Mouse (Mus musculus): ENCODE data around the gene Smoc2. TPM values are rescaled to one million over a fixed set of nuclear protein-coding genes. Genes with fewer than 3 reads are reported as not detected.

The Smoc2 gene
- polyA plus RNA-seq, 1 experiment, result 24.6 TPM

- Histone ChIP-seq H3K4me3 (ENCODE audit: control insufficient read depth, low read depth, low read length) (no peak overlapping the region), H3K4me1 (ENCODE audit: control insufficient read depth, insufficient read depth, low read length) (peaks cover 2% of the 10 kb centered on the region), H3K27ac (ENCODE audit: control insufficient read depth, insufficient read depth, low read depth, low read length) (no peak overlapping the region), H3K27me3 (ENCODE audit: control insufficient read depth, insufficient read depth, low read length) (no peaks in the 10 kb centered on the region), H3K36me3 (ENCODE audit: control insufficient read depth, insufficient read depth, low read length) (no peaks in the 10 kb centered on the region)
- TF ChIP-seq POLR2A (IDR thresholded peaks at IDR 0.05; ENCODE audit: control insufficient read depth, low read depth, low read length), result no peak
- TF ChIP-seq CTCF (IDR thresholded peaks at IDR 0.05; ENCODE audit: control insufficient read depth, insufficient read depth, insufficient replicate concordance, low read depth, low read length), result no peak
Observed at GRCm38 (mm10) chr17:14371606-14372005, 92.3 kb downstream of the Smoc2 start.

- Histone ChIP-seq H3K27ac (ENCODE audit: control insufficient read depth, insufficient read depth, low read depth, low read length) (no peak overlapping the region), H3K4me1 (ENCODE audit: control insufficient read depth, insufficient read depth, low read length) (peaks cover 2% of the 10 kb centered on the region), H3K4me3 (ENCODE audit: control insufficient read depth, low read depth, low read length) (no peak overlapping the region), H3K27me3 (ENCODE audit: control insufficient read depth, insufficient read depth, low read length) (no peaks in the 10 kb centered on the region), H3K36me3 (ENCODE audit: control insufficient read depth, insufficient read depth, low read length) (no peaks in the 10 kb centered on the region)
- TF ChIP-seq CTCF (IDR thresholded peaks at IDR 0.05; ENCODE audit: control insufficient read depth, insufficient read depth, insufficient replicate concordance, low read depth, low read length) (no peak), POLR2A (IDR thresholded peaks at IDR 0.05; ENCODE audit: control insufficient read depth, low read depth, low read length) (no peak)
Observed at GRCm38 (mm10) chr17:14372324-14373145, 93.2 kb downstream of the Smoc2 start.

- Histone ChIP-seq H3K27ac (ENCODE audit: control insufficient read depth, insufficient read depth, low read depth, low read length) (no peak overlapping the region), H3K36me3 (ENCODE audit: control insufficient read depth, insufficient read depth, low read length) (no peaks in the 10 kb centered on the region), H3K27me3 (ENCODE audit: control insufficient read depth, insufficient read depth, low read length) (no peaks in the 10 kb centered on the region), H3K4me1 (ENCODE audit: control insufficient read depth, insufficient read depth, low read length) (no peaks in the 10 kb centered on the region), H3K4me3 (ENCODE audit: control insufficient read depth, low read depth, low read length) (no peak overlapping the region)
- no peak for TF ChIP-seq POLR2A (IDR thresholded peaks at IDR 0.05; ENCODE audit: control insufficient read depth, low read depth, low read length)
- no peak for TF ChIP-seq CTCF (IDR thresholded peaks at IDR 0.05; ENCODE audit: control insufficient read depth, insufficient read depth, insufficient replicate concordance, low read depth, low read length)
Observed at GRCm38 (mm10) chr17:14378692-14379446, 99.6 kb downstream of the Smoc2 start.

- H3K4me1 ChIP-seq (ENCODE audit: control insufficient read depth, insufficient read depth, low read length), result no peaks in the 10 kb centered on the region
- no peak overlapping the region for H3K27ac ChIP-seq (ENCODE audit: control insufficient read depth, insufficient read depth, low read depth, low read length)
Observed at GRCm38 (mm10) chr17:14379518-14379917, 100.2 kb downstream of the Smoc2 start.

GRCm38 (mm10) chr17:14379966-14380365, 100.7 kb downstream of the Smoc2 start:
- H3K36me3 ChIP-seq (ENCODE audit: control insufficient read depth, insufficient read depth, low read length), result no peaks in the 10 kb centered on the region
- TF ChIP-seq CTCF (IDR thresholded peaks at IDR 0.05; ENCODE audit: control insufficient read depth, insufficient read depth, insufficient replicate concordance, low read depth, low read length), result no peak
- TF ChIP-seq POLR2A (IDR thresholded peaks at IDR 0.05; ENCODE audit: control insufficient read depth, low read depth, low read length), result no peak
- no peaks in the 10 kb centered on the region for H3K4me1 ChIP-seq (ENCODE audit: control insufficient read depth, insufficient read depth, low read length)
- no peak overlapping the region for H3K4me3 ChIP-seq (ENCODE audit: control insufficient read depth, low read depth, low read length)
- no peaks in the 10 kb centered on the region for H3K27me3 ChIP-seq (ENCODE audit: control insufficient read depth, insufficient read depth, low read length)
- no peak overlapping the region for H3K27ac ChIP-seq (ENCODE audit: control insufficient read depth, insufficient read depth, low read depth, low read length)

More at GRCm38 (mm10) chr17:14379518-14379917, 100.2 kb downstream of the Smoc2 start:
- Histone ChIP-seq H3K36me3 (ENCODE audit: control insufficient read depth, insufficient read depth, low read length) (no peaks in the 10 kb centered on the region), H3K27me3 (ENCODE audit: control insufficient read depth, insufficient read depth, low read length) (no peaks in the 10 kb centered on the region), H3K4me3 (ENCODE audit: control insufficient read depth, low read depth, low read length) (no peak overlapping the region)
- TF ChIP-seq POLR2A (IDR thresholded peaks at IDR 0.05; ENCODE audit: control insufficient read depth, low read depth, low read length) (no peak), CTCF (IDR thresholded peaks at IDR 0.05; ENCODE audit: control insufficient read depth, insufficient read depth, insufficient replicate concordance, low read depth, low read length) (no peak)

- TF ChIP-seq POLR2A (IDR thresholded peaks at IDR 0.05; ENCODE audit: control insufficient read depth, low read depth, low read length) (no peak), CTCF (IDR thresholded peaks at IDR 0.05; ENCODE audit: control insufficient read depth, insufficient read depth, insufficient replicate concordance, low read depth, low read length) (no peak)
- no peak overlapping the region for H3K4me3 ChIP-seq (ENCODE audit: control insufficient read depth, low read depth, low read length)
- H3K27me3 ChIP-seq (ENCODE audit: control insufficient read depth, insufficient read depth, low read length), result no peaks in the 10 kb centered on the region
- no peaks in the 10 kb centered on the region for H3K36me3 ChIP-seq (ENCODE audit: control insufficient read depth, insufficient read depth, low read length)
- H3K27ac ChIP-seq (ENCODE audit: control insufficient read depth, insufficient read depth, low read depth, low read length), result no peak overlapping the region
- H3K4me1 ChIP-seq (ENCODE audit: control insufficient read depth, insufficient read depth, low read length), result no peaks in the 10 kb centered on the region
Observed at GRCm38 (mm10) chr17:14380526-14380925, 101.2 kb downstream of the Smoc2 start.

GRCm38 (mm10) chr17:14381482-14381881, 102.2 kb downstream of the Smoc2 start:
- no peak for TF ChIP-seq POLR2A (IDR thresholded peaks at IDR 0.05; ENCODE audit: control insufficient read depth, low read depth, low read length)
- no peak for TF ChIP-seq CTCF (IDR thresholded peaks at IDR 0.05; ENCODE audit: control insufficient read depth, insufficient read depth, insufficient replicate concordance, low read depth, low read length)
- Histone ChIP-seq H3K4me1 (ENCODE audit: control insufficient read depth, insufficient read depth, low read length) (no peaks in the 10 kb centered on the region), H3K27ac (ENCODE audit: control insufficient read depth, insufficient read depth, low read depth, low read length) (no peak overlapping the region), H3K27me3 (ENCODE audit: control insufficient read depth, insufficient read depth, low read length) (no peaks in the 10 kb centered on the region), H3K36me3 (ENCODE audit: control insufficient read depth, insufficient read depth, low read length) (no peaks in the 10 kb centered on the region), H3K4me3 (ENCODE audit: control insufficient read depth, low read depth, low read length) (no peak overlapping the region)

Data from testis, adult 2 months (tissue).